Mouse (Mus musculus) layer of hippocampus, postnatal 10 days (tissue): ENCODE measurements around the gene Cpvl. TPM values are rescaled to one million over a fixed set of nuclear protein-coding genes. Genes with fewer than 3 reads are reported as not detected.

Source experiments
- total RNA-seq, 2 experiments: library from RNA; stranded (reverse); gene quantifications; 2 replicates each; pipeline ENCODE4 v1.2.3; 2021

The Cpvl gene
- total RNA-seq, 2 experiments from 2014 or later, result not detected

Other genes starting within 250 kb of the Cpvl start
- 10 to 100 TPM; 70.0 to 72.0 TPM for gene Tril, start 157.8 kb downstream of the Cpvl start, total RNA-seq
- 10 to 100 TPM; 26.5 to 31.0 TPM for gene Chn2, start 60.9 kb upstream of the Cpvl start, total RNA-seq